Mouse (Mus musculus): ENCODE data around the gene Olfr1205.

The Olfr1205 gene

GRCm38 (mm10) chr2:88829437-88829836 is at the start of gene Olfr1205:
Gene Olfr1205 (plus strand): TSS chr2:88829737.
- no peak for DNase-seq (ENCODE audit: low spot score in 2 of 2)

- DNase-seq (ENCODE audit: low spot score in 2 of 2), result no peak
Observed at GRCm38 (mm10) chr2:88792736-88793135, 36.8 kb upstream of the Olfr1205 start, which contains the start of gene Olfr1201. Gene Olfr1201 (plus strand): TSS chr2:88793036.

- no peak for DNase-seq (ENCODE audit: low spot score in 2 of 2)
Observed at GRCm38 (mm10) chr2:88814196-88814595, 15.3 kb upstream of the Olfr1205 start, which contains the start of gene Olfr1202. Gene Olfr1202 (plus strand): TSS chr2:88814496.

- DNase-seq (ENCODE audit: low spot score in 2 of 2), result no peak
Observed at GRCm38 (mm10) chr2:88838477-88838876, 8.9 kb downstream of the Olfr1205 start.

- DNase-seq (ENCODE audit: low spot score in 2 of 2), result no peak
Observed at GRCm38 (mm10) chr2:88848992-88849391, 19.5 kb downstream of the Olfr1205 start, which contains the start of gene Olfr1204. Gene Olfr1204 (plus strand): TSS chr2:88849292.

- DNase-seq (ENCODE audit: low spot score in 2 of 2), result no peak
Observed at GRCm38 (mm10) chr2:88862931-88863330, 33.4 kb downstream of the Olfr1205 start, which contains the start of gene Olfr1206. Gene Olfr1206 (plus strand): TSS chr2:88863231.

All from spleen, postnatal 10 days (tissue).